Mouse (Mus musculus): ENCODE results near the gene Nat9. TPM values are rescaled to one million over a fixed set of nuclear protein-coding genes. Genes with fewer than 3 reads are reported as not detected.
A peak's percentile ranks its signal among the peaks of the same experiment; 100 is the strongest.

Gene Nat9
- polyA plus RNA-seq, 1 experiment: 35.6 TPM

DNA sequence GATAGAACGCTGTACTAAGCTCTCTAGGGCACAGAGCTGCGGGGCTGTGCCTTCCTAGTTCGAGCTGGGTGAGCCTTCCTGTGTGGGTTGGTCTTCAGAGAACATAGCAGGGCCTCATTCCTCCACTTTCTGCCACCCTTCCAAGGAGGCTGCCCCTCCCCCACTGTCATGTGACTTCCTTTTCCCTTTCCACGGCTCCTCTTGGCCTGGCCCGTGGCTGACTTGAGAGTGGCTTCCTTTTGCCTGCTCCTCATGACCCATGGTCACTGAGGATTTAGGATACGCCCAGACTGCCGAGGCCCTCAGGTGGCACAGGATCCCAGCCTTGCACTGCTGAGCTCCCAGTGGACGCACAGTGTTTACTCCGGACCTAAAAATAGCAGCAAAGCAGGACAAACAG, 4.5 kb upstream of the Nat9 start:
- WGBS: 58% methylated on average over 9 of the region's 9 CpGs
- no peaks in the 10 kb centered on the region for H3K27me3 ChIP-seq (ENCODE audit: control insufficient read depth, insufficient read depth, low read length)
- peaks cover 3% of the 10 kb centered on the region; the same call in 1 of the 2 replicates for H3K36me3 ChIP-seq (ENCODE audit: control insufficient read depth, insufficient read depth, low read length)
- H3K27ac ChIP-seq (ENCODE audit: insufficient read depth, low read depth, low read length): no peak overlapping the region; the same call in 1 of the 2 replicates
- H3K4me1 ChIP-seq (ENCODE audit: control insufficient read depth, insufficient read depth, insufficient read length, low read length): peaks cover 5% of the 10 kb centered on the region
- TF ChIP-seq CTCF (IDR thresholded peaks at IDR 0.05; ENCODE audit: extremely low read depth, insufficient read length, insufficient replicate concordance, low read depth, low read length) (no peak), POLR2A (IDR thresholded peaks at IDR 0.05; ENCODE audit: low read depth, low read length) (no peak)
- H3K4me3 ChIP-seq (ENCODE audit: low read depth, low read length): no peak overlapping the region

DNA sequence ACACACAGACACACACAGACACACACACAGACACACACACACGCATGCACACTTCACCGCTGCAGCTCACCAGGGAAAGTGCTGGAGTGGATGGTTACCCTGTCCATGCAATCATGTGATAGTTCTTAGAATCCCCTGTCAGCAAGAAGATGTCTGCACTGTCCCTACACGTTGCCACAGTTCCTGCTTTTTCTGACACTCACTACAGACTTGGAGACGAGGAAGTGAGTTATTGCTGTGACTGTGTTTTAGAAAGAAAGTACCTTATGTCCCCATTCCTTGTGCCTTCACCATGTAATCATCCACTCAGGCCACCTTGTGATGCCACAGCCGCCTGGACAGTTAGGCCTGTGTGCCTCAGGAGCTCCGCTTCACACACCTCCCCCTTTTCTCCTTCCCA, 1.6 kb upstream of the Nat9 start:
- Histone ChIP-seq H3K4me1 (ENCODE audit: control insufficient read depth, insufficient read depth, insufficient read length, low read length) (peaks cover 12% of the 10 kb centered on the region), H3K4me3 (ENCODE audit: low read depth, low read length) (0 out of 2 replicates have a peak overlapping the region, but pooled peaks have one; percentile 11), H3K36me3 (ENCODE audit: control insufficient read depth, insufficient read depth, low read length) (0 out of 2 replicates have a peak, but pooled peaks cover 1% of the 10 kb centered on the region), H3K27ac (ENCODE audit: insufficient read depth, low read depth, low read length) (peak overlapping the region; percentile 34; the same call in 1 of the 2 replicates), H3K27me3 (ENCODE audit: control insufficient read depth, insufficient read depth, low read length) (no peaks in the 10 kb centered on the region)
- TF ChIP-seq POLR2A (IDR thresholded peaks at IDR 0.05; ENCODE audit: low read depth, low read length) (no peak), CTCF (IDR thresholded peaks at IDR 0.05; ENCODE audit: extremely low read depth, insufficient read length, insufficient replicate concordance, low read depth, low read length) (no peak)
- 87% methylated on average over 6 of the region's 6 CpGs for WGBS

DNA sequence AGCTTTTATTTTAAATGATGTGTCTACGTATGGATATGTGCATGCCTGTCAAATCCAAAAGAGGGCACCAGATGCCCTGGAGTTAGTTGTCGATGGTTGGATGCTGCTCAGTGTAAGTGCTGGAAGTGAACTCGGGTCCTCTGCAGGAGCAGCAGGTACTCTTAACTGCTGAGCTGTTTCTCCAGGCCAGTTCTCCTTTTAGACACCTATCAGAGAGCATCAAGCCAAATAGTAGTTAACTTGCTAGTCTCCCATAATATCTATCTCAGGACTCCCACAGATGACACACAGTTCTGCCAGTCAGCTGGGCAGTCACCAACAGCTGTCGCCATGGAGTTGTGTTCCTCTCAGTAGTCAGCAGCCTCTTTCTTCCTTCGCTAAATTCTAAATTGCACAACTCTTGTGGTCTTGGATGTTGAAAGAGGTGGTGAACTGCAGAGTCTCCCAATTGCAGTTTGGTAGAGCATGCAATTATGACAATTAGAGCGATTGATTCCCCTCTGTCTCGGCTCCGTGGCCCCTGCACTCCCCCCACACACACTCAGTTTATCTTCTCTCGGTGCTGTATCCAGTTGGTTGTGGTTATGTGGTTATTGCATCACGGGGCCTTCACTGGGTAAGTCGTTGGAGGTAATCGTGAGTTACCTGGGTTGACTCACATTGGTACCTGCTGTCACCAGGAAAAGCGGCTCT, 1.0 kb upstream of the Nat9 start:
- Histone ChIP-seq H3K36me3 (ENCODE audit: control insufficient read depth, insufficient read depth, low read length) (0 out of 2 replicates have a peak, but pooled peaks cover 1% of the 10 kb centered on the region), H3K27me3 (ENCODE audit: control insufficient read depth, insufficient read depth, low read length) (no peaks in the 10 kb centered on the region), H3K4me3 (ENCODE audit: low read depth, low read length) (0 out of 2 replicates have a peak overlapping the region, but pooled peaks have one; percentile 11), H3K4me1 (ENCODE audit: control insufficient read depth, insufficient read depth, insufficient read length, low read length) (peaks cover 13% of the 10 kb centered on the region), H3K27ac (ENCODE audit: insufficient read depth, low read depth, low read length) (peak overlapping the region; percentile 34; the same call in 1 of the 2 replicates)
- 80% methylated on average over 13 of the region's 13 CpGs for whole genome bisulfite sequencing
- TF ChIP-seq POLR2A (IDR thresholded peaks at IDR 0.05; ENCODE audit: low read depth, low read length): no peak
- no peak for TF ChIP-seq CTCF (IDR thresholded peaks at IDR 0.05; ENCODE audit: extremely low read depth, insufficient read length, insufficient replicate concordance, low read depth, low read length)

GRCm38 (mm10) chr11:115187224-115187639, 427 bp downstream of the Nat9 start, which contains the start of gene Tmem104:
Gene Tmem104 (plus strand): TSS chr11:115187487.
- Histone ChIP-seq H3K4me1 (ENCODE audit: control insufficient read depth, insufficient read depth, insufficient read length, low read length) (peaks cover 22% of the 10 kb centered on the region), H3K27me3 (ENCODE audit: control insufficient read depth, insufficient read depth, low read length) (no peaks in the 10 kb centered on the region), H3K27ac (ENCODE audit: insufficient read depth, low read depth, low read length) (peak within 1 kb of the TSS; percentile 79), H3K4me3 (ENCODE audit: low read depth, low read length) (peak within 1 kb of the TSS; percentile 83), H3K36me3 (ENCODE audit: control insufficient read depth, insufficient read depth, low read length) (peaks cover 12% of the 10 kb centered on the region)
- under 1% methylated on average over 39 of the region's 39 CpGs for WGBS
- TF ChIP-seq POLR2A (IDR thresholded peaks at IDR 0.05; ENCODE audit: low read depth, low read length): peak; percentile 83; the same call in 1 of the 2 replicates
- TF ChIP-seq CTCF (IDR thresholded peaks at IDR 0.05; ENCODE audit: extremely low read depth, insufficient read length, insufficient replicate concordance, low read depth, low read length): no peak

GRCm38 (mm10) chr11:115184973-115185372, 2.7 kb downstream of the Nat9 start:
- Histone ChIP-seq H3K4me3 (ENCODE audit: low read depth, low read length) (no peak overlapping the region), H3K36me3 (ENCODE audit: control insufficient read depth, insufficient read depth, low read length) (peaks cover 29% of the 10 kb centered on the region), H3K4me1 (ENCODE audit: control insufficient read depth, insufficient read depth, insufficient read length, low read length) (peaks cover 28% of the 10 kb centered on the region), H3K27ac (ENCODE audit: insufficient read depth, low read depth, low read length) (peak overlapping the region; percentile 51; the same call in 1 of the 2 replicates), H3K27me3 (ENCODE audit: control insufficient read depth, insufficient read depth, low read length) (no peaks in the 10 kb centered on the region)
- 34% methylated on average over 4 of the region's 4 CpGs for WGBS
- 0 out of 2 replicates have a peak, but pooled peaks have one; percentile 14 for TF ChIP-seq POLR2A (IDR thresholded peaks at IDR 0.05; ENCODE audit: low read depth, low read length)
- TF ChIP-seq CTCF (IDR thresholded peaks at IDR 0.05; ENCODE audit: extremely low read depth, insufficient read length, insufficient replicate concordance, low read depth, low read length): no peak

- Histone ChIP-seq H3K27me3 (ENCODE audit: control insufficient read depth, insufficient read depth, low read length) (no peaks in the 10 kb centered on the region), H3K27ac (ENCODE audit: insufficient read depth, low read depth, low read length) (peak overlapping the region; percentile 61), H3K4me1 (ENCODE audit: control insufficient read depth, insufficient read depth, insufficient read length, low read length) (peaks cover 53% of the 10 kb centered on the region), H3K4me3 (ENCODE audit: low read depth, low read length) (no peak overlapping the region), H3K36me3 (ENCODE audit: control insufficient read depth, insufficient read depth, low read length) (peaks cover 54% of the 10 kb centered on the region)
- TF ChIP-seq POLR2A (IDR thresholded peaks at IDR 0.05; ENCODE audit: low read depth, low read length) (no peak), CTCF (IDR thresholded peaks at IDR 0.05; ENCODE audit: extremely low read depth, insufficient read length, insufficient replicate concordance, low read depth, low read length) (peak; percentile 92)
- 10% methylated on average over 12 of the region's 12 CpGs for WGBS
Measured at GRCm38 (mm10) chr11:115181913-115182638, 5.6 kb downstream of the Nat9 start.

- WGBS: 81% methylated on average over 6 of the region's 6 CpGs
- Histone ChIP-seq H3K36me3 (ENCODE audit: control insufficient read depth, insufficient read depth, low read length) (peaks cover 76% of the 10 kb centered on the region), H3K4me1 (ENCODE audit: control insufficient read depth, insufficient read depth, insufficient read length, low read length) (peaks cover 65% of the 10 kb centered on the region), H3K4me3 (ENCODE audit: low read depth, low read length) (no peak overlapping the region), H3K27me3 (ENCODE audit: control insufficient read depth, insufficient read depth, low read length) (no peaks in the 10 kb centered on the region), H3K27ac (ENCODE audit: insufficient read depth, low read depth, low read length) (peak overlapping the region; percentile 93; the same call in 1 of the 2 replicates)
- TF ChIP-seq CTCF (IDR thresholded peaks at IDR 0.05; ENCODE audit: extremely low read depth, insufficient read length, insufficient replicate concordance, low read depth, low read length) (no peak), POLR2A (IDR thresholded peaks at IDR 0.05; ENCODE audit: low read depth, low read length) (no peak)
Measured at GRCm38 (mm10) chr11:115179881-115180280, 7.8 kb downstream of the Nat9 start.
